Mouse (Mus musculus): ENCODE results near the gene Rsf1. TPM values are rescaled to one million over a fixed set of nuclear protein-coding genes. Genes with fewer than 3 reads are reported as not detected.

Rsf1 gene
- total RNA-seq, 4 experiments from 2014 or later, result 23.9 to 37.7 (median 31.4) TPM

GRCm38 (mm10) chr7:97632897-97633296 is 53.2 kb downstream of the Rsf1 start:
- no peak for DNase-seq

- no peak for DNase-seq
Measured at GRCm38 (mm10) chr7:97645060-97645459, 65.4 kb downstream of the Rsf1 start.

GRCm38 (mm10) chr7:97647656-97648055 is 68.0 kb downstream of the Rsf1 start:
- DNase-seq, result no peak

GRCm38 (mm10) chr7:97650729-97651128 is 71.0 kb downstream of the Rsf1 start:
- no peak for DNase-seq

GRCm38 (mm10) chr7:97656144-97656543 is 76.5 kb downstream of the Rsf1 start:
- DNase-seq, result no peak

- no peak for DNase-seq
Measured at GRCm38 (mm10) chr7:97661634-97662033, 81.9 kb downstream of the Rsf1 start.

GRCm38 (mm10) chr7:97679239-97679638 is 99.5 kb downstream of the Rsf1 start:
- no peak for DNase-seq

- DNase-seq, result no peak
Measured at GRCm38 (mm10) chr7:97687831-97688230, 108.1 kb downstream of the Rsf1 start.

GRCm38 (mm10) chr7:97695441-97695840 is 115.8 kb downstream of the Rsf1 start:
- no peak for DNase-seq

GRCm38 (mm10) chr7:97696133-97696505 is 116.4 kb downstream of the Rsf1 start:
- no peak for DNase-seq

GRCm38 (mm10) chr7:97696506-97697254 is 117.0 kb downstream of the Rsf1 start, which contains the start of gene Clns1a:
TSS of gene Clns1a (plus strand) at chr7:97696634.
- DNase-seq, result peak; percentile 88

GRCm38 (mm10) chr7:97700173-97700572 is 120.5 kb downstream of the Rsf1 start:
- DNase-seq, result no peak

- DNase-seq, result no peak
Measured at GRCm38 (mm10) chr7:97701106-97701505, 121.4 kb downstream of the Rsf1 start.

- no peak for DNase-seq
Measured at GRCm38 (mm10) chr7:97707123-97707522, 127.4 kb downstream of the Rsf1 start.

- DNase-seq, result no peak
Measured at GRCm38 (mm10) chr7:97707809-97708208, 128.1 kb downstream of the Rsf1 start.

GRCm38 (mm10) chr7:97709204-97709603 is 129.5 kb downstream of the Rsf1 start:
- no peak for DNase-seq

- no peak for DNase-seq
Measured at GRCm38 (mm10) chr7:97714651-97715050, 135.0 kb downstream of the Rsf1 start.

GRCm38 (mm10) chr7:97717326-97717725 is 137.6 kb downstream of the Rsf1 start:
- no peak for DNase-seq

GRCm38 (mm10) chr7:97719078-97719477 is 139.4 kb downstream of the Rsf1 start:
- no peak for DNase-seq

- DNase-seq, result no peak
Measured at GRCm38 (mm10) chr7:97720109-97720508, 140.4 kb downstream of the Rsf1 start.

- DNase-seq, result no peak
Measured at GRCm38 (mm10) chr7:97722278-97722918, 142.7 kb downstream of the Rsf1 start.

GRCm38 (mm10) chr7:97723646-97724538 is 144.2 kb downstream of the Rsf1 start:
- DNase-seq, result no peak

GRCm38 (mm10) chr7:97725401-97725800 is 145.7 kb downstream of the Rsf1 start:
- no peak for DNase-seq
